Mouse (Mus musculus): ENCODE data around the gene Pkd2l1. TPM values are rescaled to one million over a fixed set of nuclear protein-coding genes. Genes with fewer than 3 reads are reported as not detected.

Gene Pkd2l1
- polyA plus RNA-seq, 1 experiment from 2014 or later = 0.08 TPM

DNA sequence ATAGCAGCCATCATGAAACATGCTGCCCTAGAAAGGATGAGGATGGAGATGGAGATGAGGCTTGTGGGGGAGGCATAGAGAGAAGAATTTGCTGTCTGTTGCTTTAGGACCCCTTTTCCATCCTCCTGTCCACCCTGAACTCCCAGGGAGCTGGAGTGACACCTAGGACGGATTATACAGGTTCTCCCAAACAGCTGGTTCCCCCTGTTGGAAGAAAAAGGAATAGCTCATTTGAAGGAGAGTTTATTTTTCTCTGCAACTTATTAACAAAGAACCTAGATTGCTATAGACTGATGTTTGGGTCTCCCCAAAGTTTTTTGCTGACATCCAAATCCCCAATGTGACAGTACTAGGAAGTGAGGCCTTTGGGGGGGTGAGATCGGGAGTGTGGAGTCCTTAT, 43.9 kb downstream of the Pkd2l1 start:
- no peak overlapping the region for H3K4me2 ChIP-seq (ENCODE audit: low read length)
- no peak overlapping the region for H3K9ac ChIP-seq (ENCODE audit: low read depth, low read length)
- peak; percentile 48; the same call in 1 of the 2 replicates for TF ChIP-seq CTCF (IDR thresholded peaks at IDR 0.05; ENCODE audit: low read depth)
- DNase-seq (ENCODE audit: low spot score) (peak; percentile 21), ATAC-seq (replicated peaks; ENCODE audit: low FRiP score, low read depth) (no peak)
- H3K4me3 ChIP-seq (replicated peaks; ENCODE audit: low read depth, low read length) = no peak overlapping the region
- WGBS = 23% methylated on average over 2 of the region's 2 CpGs
- no peaks in the 10 kb centered on the region for H3K36me3 ChIP-seq (ENCODE audit: insufficient read depth, low read length)
- H3K9me3 ChIP-seq (replicated peaks; ENCODE audit: low read length) = no peaks in the 10 kb centered on the region
- peaks cover 5% of the 10 kb centered on the region; the same call in 1 of the 2 replicates for H3K4me1 ChIP-seq (replicated peaks; ENCODE audit: insufficient read depth, low read length)
- H3K27me3 ChIP-seq (ENCODE audit: insufficient read depth, low read length) = no peaks in the 10 kb centered on the region; the same call in 1 of the 2 replicates
- H3K27ac ChIP-seq = no peak overlapping the region

DNA sequence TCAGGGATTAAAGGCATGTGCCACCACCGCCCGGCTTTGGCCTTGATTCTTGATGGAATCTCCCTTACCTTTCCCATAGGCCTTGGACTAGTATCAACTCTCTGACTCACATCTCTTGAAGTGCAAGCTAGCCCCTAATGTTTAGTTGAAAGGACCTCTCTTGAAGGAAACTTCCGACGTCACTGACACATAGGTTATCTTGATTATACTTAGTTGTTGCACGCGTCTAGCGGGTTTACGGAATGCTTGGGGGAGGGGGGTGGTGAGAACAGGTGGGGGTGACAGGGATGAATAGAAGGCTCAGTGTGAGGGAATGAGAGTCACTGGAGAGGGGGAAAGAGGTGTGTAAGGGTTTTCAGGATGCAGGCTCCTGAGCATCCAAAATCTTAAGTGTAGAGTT, 45.3 kb downstream of the Pkd2l1 start:
- WGBS = 94% methylated on average over 8 of the region's 8 CpGs
- Histone ChIP-seq H3K9me3 (replicated peaks; ENCODE audit: low read length) (no peaks in the 10 kb centered on the region), H3K4me3 (replicated peaks; ENCODE audit: low read depth, low read length) (no peak overlapping the region), H3K27me3 (ENCODE audit: insufficient read depth, low read length) (no peaks in the 10 kb centered on the region), H3K36me3 (ENCODE audit: insufficient read depth, low read length) (peaks cover 12% of the 10 kb centered on the region), H3K4me2 (ENCODE audit: low read length) (no peak overlapping the region), H3K27ac (no peak overlapping the region), H3K9ac (ENCODE audit: low read depth, low read length) (no peak overlapping the region), H3K4me1 (replicated peaks; ENCODE audit: insufficient read depth, low read length) (peaks cover 5% of the 10 kb centered on the region; the same call in 1 of the 2 replicates)
- ATAC-seq (replicated peaks; ENCODE audit: low FRiP score, low read depth) (no peak), DNase-seq (ENCODE audit: low spot score) (no peak)
- TF ChIP-seq CTCF (IDR thresholded peaks at IDR 0.05; ENCODE audit: low read depth) = no peak

- peak overlapping the region; percentile 79 for H3K4me2 ChIP-seq (ENCODE audit: low read length)
- WGBS = 66% methylated on average over 9 of the region's 9 CpGs
- H3K4me1 ChIP-seq (replicated peaks; ENCODE audit: insufficient read depth, low read length) = peaks cover 5% of the 10 kb centered on the region; the same call in 1 of the 2 replicates
- no peak overlapping the region for H3K27ac ChIP-seq
- peak; percentile 49; the same call in 1 of the 2 replicates for ATAC-seq (replicated peaks; ENCODE audit: low FRiP score, low read depth)
- no peaks in the 10 kb centered on the region for H3K27me3 ChIP-seq (ENCODE audit: insufficient read depth, low read length)
- H3K9me3 ChIP-seq (replicated peaks; ENCODE audit: low read length) = no peaks in the 10 kb centered on the region
- H3K9ac ChIP-seq (ENCODE audit: low read depth, low read length) = peak overlapping the region; percentile 76; the same call in 1 of the 2 replicates
- no peak for TF ChIP-seq CTCF (IDR thresholded peaks at IDR 0.05; ENCODE audit: low read depth)
- peaks cover 16% of the 10 kb centered on the region for H3K36me3 ChIP-seq (ENCODE audit: insufficient read depth, low read length)
- no peak for DNase-seq (ENCODE audit: low spot score)
- H3K4me3 ChIP-seq (replicated peaks; ENCODE audit: low read depth, low read length) = peak overlapping the region; percentile 75
These were observed 45.7 kb downstream of the Pkd2l1 start for GRCm38 (mm10) chr19:44146568-44146879.

DNA sequence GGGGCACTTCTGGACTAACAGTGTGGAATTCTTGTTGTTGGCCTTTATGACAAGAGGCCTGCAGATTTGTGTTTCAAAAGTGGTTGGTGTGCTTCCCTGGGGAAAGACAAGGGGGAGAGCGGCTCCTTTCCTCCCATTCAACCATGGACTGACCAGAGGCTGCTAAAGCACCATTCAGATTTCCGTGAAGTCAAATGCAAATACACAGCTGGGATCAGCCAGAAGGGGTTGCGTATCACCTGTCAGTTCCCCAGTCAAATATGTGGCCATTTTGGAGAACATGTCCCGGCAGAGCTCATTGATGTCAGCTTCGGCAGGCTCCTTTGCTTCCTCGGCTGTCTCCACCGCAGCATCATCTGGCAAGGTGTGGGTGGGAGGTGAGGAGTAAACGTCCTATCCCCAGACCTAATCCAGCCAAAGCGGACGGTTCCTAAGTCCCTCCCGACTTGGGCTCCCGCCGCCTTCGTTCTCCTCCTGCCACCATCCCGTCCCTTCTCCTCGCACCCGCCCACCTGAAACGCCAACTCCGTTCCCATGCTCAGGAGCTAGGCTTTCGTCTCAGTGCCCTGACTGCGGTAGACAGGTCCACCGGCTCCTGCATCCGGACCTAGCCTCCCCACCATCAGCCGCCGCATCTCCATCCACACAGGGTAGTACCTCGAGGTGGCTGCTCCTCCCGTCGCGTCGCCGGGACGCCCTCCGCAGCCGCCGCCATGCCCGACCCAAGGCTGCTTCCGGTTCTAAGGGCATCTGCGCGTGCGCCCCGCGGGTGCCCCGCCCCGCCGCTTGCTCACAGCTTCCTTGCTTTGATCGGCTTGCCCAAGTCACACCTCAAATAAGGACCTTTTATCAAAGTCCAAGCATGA, 46.3 kb downstream of the Pkd2l1 start, which contains the start of gene Bloc1s2:
Bloc1s2 (minus strand) TSS at position 745 of the 866 bp plus-strand sequence.
- TF ChIP-seq CTCF (IDR thresholded peaks at IDR 0.05; ENCODE audit: low read depth) = no peak
- Histone ChIP-seq H3K27me3 (ENCODE audit: insufficient read depth, low read length) (no peaks in the 10 kb centered on the region), H3K27ac (peak within 1 kb of the TSS; percentile 57; the same call in 1 of the 2 replicates), H3K9ac (ENCODE audit: low read depth, low read length) (peak within 1 kb of the TSS; percentile 76), H3K4me1 (replicated peaks; ENCODE audit: insufficient read depth, low read length) (peaks cover 5% of the 10 kb centered on the region; the same call in 1 of the 2 replicates), H3K36me3 (ENCODE audit: insufficient read depth, low read length) (peaks cover 22% of the 10 kb centered on the region), H3K9me3 (replicated peaks; ENCODE audit: low read length) (no peaks in the 10 kb centered on the region), H3K4me3 (replicated peaks; ENCODE audit: low read depth, low read length) (peak within 1 kb of the TSS; percentile 75), H3K4me2 (ENCODE audit: low read length) (peak within 1 kb of the TSS; percentile 79)
- DNase-seq (ENCODE audit: low spot score) = peak; percentile 87
- peak; percentile 85 for ATAC-seq (replicated peaks; ENCODE audit: low FRiP score, low read depth)
- 2% methylated on average over 46 of the region's 46 CpGs for WGBS

DNA sequence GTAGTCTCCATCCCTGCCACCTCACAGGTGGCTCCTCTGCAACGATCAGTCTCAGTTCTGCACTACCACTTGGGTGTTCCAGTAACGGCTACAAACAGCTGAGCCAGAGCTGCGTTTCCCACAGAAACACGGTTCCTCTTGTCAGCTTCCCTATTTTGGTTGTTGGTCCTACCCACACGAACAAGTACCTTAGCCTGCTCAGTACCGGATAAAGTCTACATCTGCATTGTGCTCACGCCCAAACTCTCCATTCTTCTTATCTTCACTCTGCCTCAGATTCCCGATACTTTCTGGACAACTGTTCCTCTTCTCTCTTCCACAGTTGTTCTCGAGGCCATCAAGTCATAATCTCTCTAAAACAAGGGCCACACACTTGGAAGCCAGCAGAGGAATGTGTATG, 47.9 kb downstream of the Pkd2l1 start:
- no peak overlapping the region for H3K9ac ChIP-seq (ENCODE audit: low read depth, low read length)
- TF ChIP-seq CTCF (IDR thresholded peaks at IDR 0.05; ENCODE audit: low read depth) = no peak
- H3K4me2 ChIP-seq (ENCODE audit: low read length) = no peak overlapping the region
- DNase-seq (ENCODE audit: low spot score) (no peak), ATAC-seq (replicated peaks; ENCODE audit: low FRiP score, low read depth) (no peak)
- no peak overlapping the region for H3K4me3 ChIP-seq (replicated peaks; ENCODE audit: low read depth, low read length)
- no peaks in the 10 kb centered on the region for H3K27me3 ChIP-seq (ENCODE audit: insufficient read depth, low read length)
- H3K4me1 ChIP-seq (replicated peaks; ENCODE audit: insufficient read depth, low read length) = peaks cover 5% of the 10 kb centered on the region; the same call in 1 of the 2 replicates
- no peaks in the 10 kb centered on the region for H3K9me3 ChIP-seq (replicated peaks; ENCODE audit: low read length)
- no peak overlapping the region for H3K27ac ChIP-seq
- 77% methylated on average over 9 of the region's 9 CpGs for WGBS
- peaks cover 23% of the 10 kb centered on the region for H3K36me3 ChIP-seq (ENCODE audit: insufficient read depth, low read length)

DNA sequence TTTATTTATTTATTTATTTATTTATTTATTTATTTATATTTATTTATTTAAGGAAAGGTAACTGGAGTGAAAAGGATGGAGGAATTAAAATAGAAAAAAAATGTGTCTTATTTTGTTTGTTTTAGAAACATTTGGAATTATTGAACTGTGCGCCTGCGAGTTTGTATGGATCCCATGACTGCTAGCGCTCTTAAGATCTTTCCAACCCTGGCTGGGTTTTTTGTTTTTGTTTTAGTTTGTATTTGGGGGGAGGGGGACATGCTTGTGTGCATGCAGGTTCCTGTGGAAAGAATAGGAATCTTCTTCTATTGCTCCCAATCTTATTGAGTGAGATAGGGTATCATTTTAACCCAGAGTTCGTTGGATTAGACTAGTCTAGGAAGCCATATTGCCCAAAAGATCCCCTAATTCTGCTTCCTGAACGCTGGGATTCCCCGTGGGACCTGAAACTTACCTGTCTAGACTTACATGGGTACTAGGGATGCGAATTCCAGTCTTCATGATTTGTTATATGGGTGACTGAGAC, 56.2 kb downstream of the Pkd2l1 start:
- peaks cover 13% of the 10 kb centered on the region; the same call in 1 of the 2 replicates for H3K36me3 ChIP-seq (ENCODE audit: insufficient read depth, low read length)

More for the DNA sequence above, 56.2 kb downstream of the Pkd2l1 start:
- no peak overlapping the region for H3K27ac ChIP-seq
- H3K9ac ChIP-seq (ENCODE audit: low read depth, low read length) = no peak overlapping the region
- WGBS = 35% methylated on average over 7 of the region's 7 CpGs
- no peaks in the 10 kb centered on the region for H3K27me3 ChIP-seq (ENCODE audit: insufficient read depth, low read length)
- H3K4me1 ChIP-seq (replicated peaks; ENCODE audit: insufficient read depth, low read length) = peaks cover 8% of the 10 kb centered on the region; the same call in 1 of the 2 replicates
- peak overlapping the region; percentile 91 for H3K4me2 ChIP-seq (ENCODE audit: low read length)
- H3K9me3 ChIP-seq (replicated peaks; ENCODE audit: low read length) = no peaks in the 10 kb centered on the region
- H3K4me3 ChIP-seq (replicated peaks; ENCODE audit: low read depth, low read length) = peak overlapping the region; percentile 94
- no peak for ATAC-seq (replicated peaks; ENCODE audit: low FRiP score, low read depth)
- DNase-seq (ENCODE audit: low spot score) = peak; percentile 8
- TF ChIP-seq CTCF (IDR thresholded peaks at IDR 0.05; ENCODE audit: low read depth) = no peak
